Mouse (Mus musculus): Measurements from ENCODE around the gene Gm2a. TPM values are rescaled to one million over a fixed set of nuclear protein-coding genes. Genes with fewer than 3 reads are reported as not detected.
"Not testable (repeated sequence)": the region's sequence is repeated elsewhere in the genome, so short reads cannot be mapped to it uniquely, and the experiment has no call there.

Gm2a gene
- polyA plus RNA-seq, 1 experiment: 65.4 TPM

DNA sequence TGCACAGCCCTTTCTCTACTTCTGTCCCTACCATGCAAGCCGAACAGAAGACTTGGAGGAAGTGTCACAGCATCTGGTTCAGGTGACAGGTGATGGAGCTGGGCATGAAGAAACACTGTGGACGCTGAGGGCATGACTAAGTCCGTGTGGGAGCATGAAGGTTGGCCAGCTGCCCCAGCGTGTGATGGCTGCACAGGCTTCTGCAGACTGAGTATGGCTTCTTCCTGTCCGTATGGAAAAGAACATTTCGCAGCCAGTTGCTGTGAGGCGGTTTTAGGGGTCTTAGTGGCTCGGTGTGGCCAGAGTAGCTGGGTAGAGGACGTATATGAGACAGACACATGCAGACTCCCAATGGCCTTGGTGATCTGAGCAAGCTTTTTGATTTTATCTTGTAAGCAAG, 16.7 kb upstream of the Gm2a start:
- Histone ChIP-seq H3K27ac (replicated peaks; ENCODE audit: low read depth, low read length) (no peak overlapping the region), H3K4me1 (ENCODE audit: control insufficient read depth, insufficient read depth, insufficient read length, low read length) (peaks cover 15% of the 10 kb centered on the region; the same call in 1 of the 2 replicates), H3K4me3 (ENCODE audit: insufficient read depth, low read depth, low read length) (no peak overlapping the region)

DNA sequence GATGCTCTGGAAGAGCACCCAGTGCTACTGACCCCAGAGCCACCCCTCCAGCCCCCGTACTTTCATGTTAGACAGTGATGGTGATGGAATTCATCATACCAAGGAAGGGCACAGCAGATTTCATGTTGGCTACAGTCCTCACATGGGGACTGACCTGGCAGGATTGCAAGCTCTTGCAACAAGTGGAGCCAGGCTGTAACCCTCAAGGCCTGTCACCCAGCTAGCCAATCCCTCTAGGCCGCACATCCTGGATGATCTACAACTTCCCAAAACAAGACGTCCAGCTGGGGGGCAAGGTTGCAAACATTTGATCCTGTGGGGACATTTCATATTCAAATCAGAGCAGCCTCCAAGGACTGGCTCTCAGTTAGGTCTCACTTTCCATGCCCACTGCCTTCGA, 13.3 kb upstream of the Gm2a start:
- Histone ChIP-seq H3K27ac (replicated peaks; ENCODE audit: low read depth, low read length) (peak overlapping the region; percentile 73; the same call in 1 of the 2 replicates), H3K4me3 (ENCODE audit: insufficient read depth, low read depth, low read length) (no peak overlapping the region), H3K4me1 (ENCODE audit: control insufficient read depth, insufficient read depth, insufficient read length, low read length) (no peaks in the 10 kb centered on the region)

DNA sequence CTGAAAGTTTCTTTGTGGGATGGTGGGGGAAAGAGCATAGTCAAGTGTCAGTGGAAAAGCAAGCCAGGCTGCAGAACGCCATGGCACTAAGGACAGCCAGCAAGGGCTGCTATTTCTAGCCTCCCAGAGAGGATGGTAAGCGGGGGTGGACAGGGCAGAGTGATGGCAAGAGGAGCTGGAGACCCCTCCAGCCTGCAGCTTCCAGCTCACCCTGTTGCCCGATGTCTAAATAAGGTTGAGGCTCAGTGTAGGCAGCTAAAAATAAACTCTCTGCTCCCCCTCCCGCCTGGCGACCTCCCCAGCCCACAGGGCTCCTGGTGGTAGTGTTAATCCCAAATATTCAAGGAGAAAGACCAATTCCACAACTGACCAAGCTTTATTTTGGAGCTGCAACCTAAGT, 12.5 kb upstream of the Gm2a start:
- H3K4me3 ChIP-seq (ENCODE audit: insufficient read depth, low read depth, low read length): no peak overlapping the region
- H3K4me1 ChIP-seq (ENCODE audit: control insufficient read depth, insufficient read depth, insufficient read length, low read length): no peaks in the 10 kb centered on the region
- H3K27ac ChIP-seq (replicated peaks; ENCODE audit: low read depth, low read length): peak overlapping the region; percentile 73

DNA sequence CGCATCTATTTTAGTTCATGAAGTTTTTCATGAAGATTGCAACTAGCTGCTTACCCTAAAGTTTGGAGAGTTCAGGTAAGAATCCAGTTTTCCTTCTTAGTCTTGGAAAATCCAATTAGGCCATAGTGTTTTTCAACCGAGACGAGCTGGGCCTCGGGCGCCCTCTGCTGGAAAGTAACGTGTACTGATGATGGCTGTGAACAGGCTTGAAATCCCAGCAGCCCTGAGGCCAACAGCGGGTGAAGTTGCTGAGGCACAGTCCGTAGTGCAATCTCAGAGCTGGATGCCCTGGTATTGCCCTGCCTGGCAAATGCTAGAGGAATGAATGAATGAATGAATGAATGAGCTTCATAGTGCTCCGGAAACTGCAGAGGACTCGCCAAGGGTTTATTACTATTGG, 10.9 kb upstream of the Gm2a start:
- H3K27ac ChIP-seq (replicated peaks; ENCODE audit: low read depth, low read length): 0 out of 2 replicates have a peak overlapping the region, but pooled peaks have one; percentile 9
- H3K4me3 ChIP-seq (ENCODE audit: insufficient read depth, low read depth, low read length): no peak overlapping the region
- H3K4me1 ChIP-seq (ENCODE audit: control insufficient read depth, insufficient read depth, insufficient read length, low read length): no peaks in the 10 kb centered on the region

DNA sequence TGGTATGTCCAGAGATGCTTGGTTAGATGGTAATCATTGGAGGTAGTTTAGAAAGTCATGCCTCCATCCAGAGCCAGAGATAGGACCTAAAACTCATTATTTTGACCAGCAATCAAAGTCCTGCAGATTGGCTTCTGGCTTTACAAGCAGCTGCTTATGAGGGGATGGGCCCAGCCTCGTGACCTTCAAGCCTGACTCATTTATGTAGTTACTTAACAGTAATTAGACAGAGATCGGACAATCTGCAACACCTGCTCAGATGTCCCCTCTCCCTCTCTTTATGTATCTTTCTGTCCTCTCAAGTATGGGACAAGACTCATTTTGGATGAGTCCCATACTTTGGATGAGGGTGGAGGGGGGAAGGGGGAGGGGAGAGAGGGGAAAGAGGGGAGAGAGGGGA, 8.0 kb upstream of the Gm2a start:
- Histone ChIP-seq H3K4me3 (ENCODE audit: insufficient read depth, low read depth, low read length) (no peak overlapping the region), H3K4me1 (ENCODE audit: control insufficient read depth, insufficient read depth, insufficient read length, low read length) (no peaks in the 10 kb centered on the region), H3K27ac (replicated peaks; ENCODE audit: low read depth, low read length) (no peak overlapping the region)

DNA sequence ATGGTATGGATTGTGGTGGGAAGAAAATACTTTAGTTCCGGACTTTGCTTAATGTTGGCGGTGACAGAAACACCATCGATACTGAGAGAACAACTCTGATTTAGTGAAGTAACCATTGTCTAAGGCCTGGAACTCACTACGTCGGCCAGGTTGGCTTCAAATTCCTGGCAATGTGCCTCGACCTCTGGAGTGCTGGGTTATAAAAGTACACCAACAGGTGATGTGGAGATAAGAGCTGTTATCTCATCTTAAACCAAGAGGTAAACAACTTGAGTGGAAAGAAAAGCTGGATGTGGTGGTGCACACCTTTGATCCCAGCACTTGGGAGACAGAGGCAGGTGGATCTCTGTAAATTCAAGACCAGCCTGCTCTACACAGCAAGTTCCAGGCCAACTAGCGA, 4.8 kb upstream of the Gm2a start:
- no peak overlapping the region for H3K27ac ChIP-seq (replicated peaks; ENCODE audit: low read depth, low read length)
- H3K4me3 ChIP-seq (ENCODE audit: insufficient read depth, low read depth, low read length): no peak overlapping the region
- no peaks in the 10 kb centered on the region for H3K4me1 ChIP-seq (ENCODE audit: control insufficient read depth, insufficient read depth, insufficient read length, low read length)

DNA sequence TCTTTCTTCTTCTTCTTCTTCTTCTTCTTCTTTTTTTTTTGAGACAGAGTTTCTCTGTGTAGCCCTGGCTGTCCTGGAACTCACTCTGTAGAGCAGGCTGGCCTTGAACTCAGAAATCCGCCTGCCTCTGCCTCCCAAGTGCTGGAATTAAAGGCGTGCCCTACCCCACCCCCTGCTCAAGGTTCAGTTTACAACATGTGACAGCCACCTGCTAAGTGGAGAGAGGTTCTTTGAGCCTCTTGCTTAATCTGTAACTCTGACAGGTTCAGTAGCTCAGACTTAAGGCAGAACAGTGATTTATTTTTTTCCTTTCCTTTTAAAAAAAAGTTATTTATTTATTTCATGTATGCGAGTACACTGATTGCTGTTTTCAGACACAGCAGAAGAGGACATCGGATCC, 1.6 kb upstream of the Gm2a start:
- not testable (repeated sequence) for H3K4me3 ChIP-seq (ENCODE audit: insufficient read depth, low read depth, low read length); H3K4me1 ChIP-seq (ENCODE audit: control insufficient read depth, insufficient read depth, insufficient read length, low read length); H3K27ac ChIP-seq (replicated peaks; ENCODE audit: low read depth, low read length)

DNA sequence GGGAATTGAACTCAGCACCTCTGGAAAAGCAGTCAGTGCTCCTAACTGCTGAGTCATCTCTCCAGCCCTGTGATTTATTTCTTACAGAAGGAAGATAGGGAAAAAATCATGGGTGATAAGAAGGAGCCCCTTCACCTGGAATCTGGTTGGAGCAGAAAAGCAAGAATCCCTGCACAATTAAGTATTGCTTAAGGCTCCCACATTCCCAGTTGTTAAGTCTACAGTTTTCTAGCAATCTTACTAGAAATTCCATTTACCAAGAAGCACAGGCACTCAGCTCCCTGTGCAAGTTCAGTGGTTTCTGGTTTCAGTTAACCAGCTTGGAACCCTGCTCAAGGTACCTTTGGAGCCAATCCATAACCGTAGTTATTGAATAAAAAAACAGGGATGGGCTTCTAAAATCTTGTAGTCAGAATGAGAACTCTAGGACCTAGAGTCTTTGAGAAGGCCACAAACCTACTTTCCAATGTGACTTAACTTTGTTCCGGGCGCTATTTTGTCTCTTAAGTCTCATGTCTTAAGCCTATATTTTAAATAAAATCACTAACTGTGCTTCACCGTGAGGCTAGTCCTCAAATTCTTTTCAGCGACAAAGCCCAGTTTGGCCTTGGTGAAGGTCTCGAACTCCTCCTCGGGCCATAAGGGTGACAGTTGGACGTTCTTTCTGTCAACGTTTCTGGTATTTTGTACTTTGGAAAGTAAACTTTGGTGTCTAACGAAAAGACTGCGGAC, 1.0 kb upstream of the Gm2a start:
- Histone ChIP-seq H3K4me1 (ENCODE audit: control insufficient read depth, insufficient read depth, insufficient read length, low read length) (peaks cover 3% of the 10 kb centered on the region; the same call in 1 of the 2 replicates), H3K4me3 (ENCODE audit: insufficient read depth, low read depth, low read length) (peak overlapping the region; percentile 48)

DNA sequence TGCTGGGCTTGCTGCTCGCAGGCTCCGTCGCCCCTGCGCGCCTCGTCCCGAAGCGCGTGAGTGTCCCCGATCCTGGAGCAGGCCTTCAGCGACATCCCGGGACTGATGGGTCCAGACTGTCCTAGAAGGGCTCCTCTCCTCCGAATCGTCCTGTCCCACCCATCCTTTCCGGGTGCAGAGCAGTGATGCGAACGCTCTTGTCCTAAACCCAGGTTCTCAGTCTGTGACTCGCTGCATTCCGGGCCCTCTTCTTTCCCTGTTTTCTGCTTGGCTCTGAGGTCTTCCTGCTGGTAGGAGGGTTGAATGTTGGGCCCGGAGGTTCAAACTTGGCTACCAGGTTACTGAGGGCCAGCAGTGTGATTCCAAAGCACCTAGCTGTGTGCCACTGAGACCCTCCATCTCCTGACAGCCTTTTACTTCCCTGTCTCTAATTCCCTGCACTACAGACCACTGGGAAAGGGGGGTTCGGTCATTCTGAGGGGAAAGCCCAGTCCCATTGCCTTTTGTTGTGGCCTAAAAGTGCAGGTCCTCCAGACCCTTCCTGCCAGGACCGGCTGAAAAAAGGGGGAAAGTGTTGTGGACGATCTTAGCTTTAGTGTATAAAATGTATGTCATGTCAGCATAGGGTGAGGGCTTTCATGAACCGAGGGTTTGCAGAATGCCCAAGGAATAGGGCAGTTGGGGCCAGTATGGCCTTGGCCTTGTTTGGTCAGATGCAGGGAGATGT, 437 bp downstream of the Gm2a start:
- Histone ChIP-seq H3K4me1 (ENCODE audit: control insufficient read depth, insufficient read depth, insufficient read length, low read length) (peaks cover 3% of the 10 kb centered on the region; the same call in 1 of the 2 replicates), H3K27ac (replicated peaks; ENCODE audit: low read depth, low read length) (peak overlapping the region; percentile 12), H3K4me3 (ENCODE audit: insufficient read depth, low read depth, low read length) (peak overlapping the region; percentile 72)

More for the DNA sequence above, 1.0 kb upstream of the Gm2a start:
- peak overlapping the region; percentile 80 for H3K27ac ChIP-seq (replicated peaks; ENCODE audit: low read depth, low read length)

DNA sequence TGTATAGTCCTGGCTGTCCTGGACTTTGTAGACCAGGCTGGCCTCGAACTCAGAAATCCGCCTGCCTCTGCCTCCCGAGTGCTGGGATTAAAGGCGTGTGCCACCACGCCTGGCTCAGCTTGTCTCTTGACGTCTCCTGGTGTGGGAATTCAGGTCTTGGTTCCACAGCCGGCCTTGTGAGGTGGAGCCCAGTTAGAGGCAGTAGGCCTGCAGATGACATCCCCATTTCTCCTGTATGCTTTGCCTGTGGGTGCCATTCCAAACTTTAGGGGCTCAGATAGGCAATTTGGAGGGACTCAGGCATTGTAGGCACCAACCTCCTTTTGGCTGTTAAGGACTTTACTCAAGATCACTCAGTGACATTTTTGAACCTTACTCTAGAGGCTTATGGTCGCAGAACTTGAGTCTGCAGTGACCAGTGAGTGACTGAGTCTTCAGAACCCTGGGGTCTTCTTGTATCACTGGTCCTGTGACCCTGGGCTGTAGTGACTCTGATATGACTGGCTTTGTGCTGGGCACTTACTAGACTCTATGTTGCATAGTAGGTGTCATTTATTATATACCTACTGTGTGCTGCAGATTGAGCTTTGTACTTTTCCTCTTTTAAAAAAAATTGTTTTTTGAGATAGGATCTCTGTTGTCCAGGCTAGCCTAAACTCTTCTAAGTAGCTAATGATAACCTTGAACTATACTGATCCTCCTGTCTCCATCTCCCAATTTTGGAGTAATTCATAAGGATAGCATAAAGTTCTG, 1.3 kb downstream of the Gm2a start:
- Histone ChIP-seq H3K27ac (replicated peaks; ENCODE audit: low read depth, low read length) (no peak overlapping the region), H3K4me1 (ENCODE audit: control insufficient read depth, insufficient read depth, insufficient read length, low read length) (peaks cover 3% of the 10 kb centered on the region; the same call in 1 of the 2 replicates), H3K4me3 (ENCODE audit: insufficient read depth, low read depth, low read length) (no peak overlapping the region; the same call in 1 of the 2 replicates)

DNA sequence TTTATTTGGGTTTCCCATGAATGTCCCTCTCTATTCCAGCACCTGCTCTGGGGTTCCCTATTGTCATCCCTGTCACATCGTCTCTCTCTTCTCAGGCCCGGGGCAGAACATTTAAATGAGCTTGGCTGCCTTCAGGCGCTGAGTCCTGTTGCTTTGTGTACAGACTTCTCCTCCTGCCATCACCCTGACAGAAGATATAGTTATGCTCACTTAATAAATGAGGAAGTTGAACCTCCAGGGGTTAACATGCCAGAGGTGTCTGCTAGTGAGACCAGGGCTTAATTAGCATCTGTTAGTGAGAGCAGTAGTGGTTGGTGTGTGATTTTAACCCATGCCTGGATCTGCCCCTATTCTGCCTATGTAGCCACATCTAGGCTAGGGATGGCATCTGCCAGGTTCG, 2.0 kb downstream of the Gm2a start:
- Histone ChIP-seq H3K27ac (replicated peaks; ENCODE audit: low read depth, low read length) (no peak overlapping the region), H3K4me1 (ENCODE audit: control insufficient read depth, insufficient read depth, insufficient read length, low read length) (peaks cover 3% of the 10 kb centered on the region; the same call in 1 of the 2 replicates), H3K4me3 (ENCODE audit: insufficient read depth, low read depth, low read length) (no peak overlapping the region)

DNA sequence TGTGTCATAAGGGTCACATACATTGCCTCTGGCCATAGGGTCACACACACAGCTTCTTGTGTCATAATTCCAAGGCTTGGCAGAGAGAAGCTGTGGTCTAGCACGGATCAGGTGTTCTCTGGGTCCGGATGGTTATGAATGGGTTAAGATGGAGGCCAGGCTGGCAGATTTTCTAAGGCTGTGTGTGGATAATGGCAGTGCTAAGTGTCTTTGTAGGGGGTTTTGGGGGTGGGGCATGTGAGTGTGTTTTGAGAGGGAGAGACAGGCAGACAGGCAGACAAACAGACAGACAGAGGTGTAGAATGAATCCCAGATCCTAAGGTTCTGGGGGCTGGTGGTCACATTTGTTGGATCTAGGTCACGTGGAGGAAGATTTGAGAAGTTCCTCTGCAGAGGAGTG, 4.1 kb downstream of the Gm2a start:
- Histone ChIP-seq H3K27ac (replicated peaks; ENCODE audit: low read depth, low read length) (no peak overlapping the region), H3K4me1 (ENCODE audit: control insufficient read depth, insufficient read depth, insufficient read length, low read length) (peaks cover 3% of the 10 kb centered on the region; the same call in 1 of the 2 replicates), H3K4me3 (ENCODE audit: insufficient read depth, low read depth, low read length) (no peak overlapping the region)

DNA sequence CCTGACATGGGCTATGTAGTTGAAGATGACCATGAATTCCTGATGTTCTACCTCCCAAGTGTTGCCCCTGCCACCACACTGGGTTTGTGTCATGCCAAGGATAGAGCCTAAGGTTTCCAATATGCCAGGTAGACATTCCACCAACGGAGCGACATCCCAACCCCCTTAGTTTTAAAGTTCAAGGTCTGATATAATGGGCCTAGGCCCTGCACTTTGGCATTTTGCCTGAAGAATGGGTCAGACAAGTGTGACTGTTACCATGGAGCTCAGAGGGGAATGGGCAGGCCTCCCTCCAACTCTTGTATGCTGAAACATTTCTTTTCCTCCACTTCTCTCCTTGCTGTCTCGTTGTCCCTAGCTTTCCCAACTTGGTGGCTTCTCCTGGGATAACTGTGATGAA, 5.3 kb downstream of the Gm2a start:
- Histone ChIP-seq H3K4me3 (ENCODE audit: insufficient read depth, low read depth, low read length) (no peak overlapping the region), H3K27ac (replicated peaks; ENCODE audit: low read depth, low read length) (no peak overlapping the region)

DNA sequence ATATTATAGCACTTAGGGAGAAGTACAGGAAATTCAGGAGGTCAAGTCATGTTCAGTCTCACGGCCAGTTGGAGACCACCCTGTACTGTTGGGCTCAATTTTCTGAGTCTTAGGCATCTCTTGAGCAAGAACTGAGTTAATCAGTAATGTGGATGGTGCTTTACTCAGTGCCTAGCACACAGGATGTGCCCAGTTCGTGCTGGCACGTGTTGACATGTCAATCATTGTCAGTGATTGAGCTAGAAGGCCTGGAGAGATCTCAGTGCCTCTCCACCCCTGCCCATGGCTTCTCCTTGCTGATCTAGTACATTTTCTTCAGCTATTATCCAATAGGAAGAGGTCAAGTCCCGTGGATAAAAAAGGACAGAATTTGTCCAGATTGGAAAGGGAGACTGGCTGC, 7.5 kb downstream of the Gm2a start:
- H3K27ac ChIP-seq (replicated peaks; ENCODE audit: low read depth, low read length): no peak overlapping the region
- H3K4me3 ChIP-seq (ENCODE audit: insufficient read depth, low read depth, low read length): no peak overlapping the region
- H3K4me1 ChIP-seq (ENCODE audit: control insufficient read depth, insufficient read depth, insufficient read length, low read length): no peaks in the 10 kb centered on the region

More for the DNA sequence above, 5.3 kb downstream of the Gm2a start:
- peaks cover 3% of the 10 kb centered on the region; the same call in 1 of the 2 replicates for H3K4me1 ChIP-seq (ENCODE audit: control insufficient read depth, insufficient read depth, insufficient read length, low read length)

DNA sequence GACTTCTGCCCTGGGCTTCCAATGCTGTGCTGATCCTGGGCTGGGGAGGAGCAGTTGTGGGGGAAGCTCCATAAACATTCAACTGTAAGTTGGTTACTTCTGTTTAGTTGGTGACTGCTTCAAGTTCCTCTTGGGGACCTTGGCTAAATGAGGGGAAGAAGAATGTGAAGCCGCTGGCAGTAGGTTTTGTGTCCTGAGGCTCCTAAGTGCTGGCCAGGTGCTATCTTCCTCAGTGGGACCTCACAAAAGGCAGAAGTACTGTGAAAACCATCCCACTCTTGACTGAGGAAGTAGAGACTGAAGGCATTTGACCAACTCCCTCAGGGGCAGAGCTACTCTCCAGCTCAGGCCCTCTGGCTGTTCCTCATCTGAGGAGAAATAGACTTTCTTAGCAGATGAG, 8.7 kb downstream of the Gm2a start:
- Histone ChIP-seq H3K4me3 (ENCODE audit: insufficient read depth, low read depth, low read length) (no peak overlapping the region), H3K4me1 (ENCODE audit: control insufficient read depth, insufficient read depth, insufficient read length, low read length) (no peaks in the 10 kb centered on the region), H3K27ac (replicated peaks; ENCODE audit: low read depth, low read length) (no peak overlapping the region)
